Mouse (Mus musculus) heart, postnatal 0 days (tissue): ENCODE measurements around the gene Lalba.

Experiments
- CTCF ChIP-seq: IDR thresholded peaks from 2 replicates; pipeline ENCODE4 v1.5.1; 2016; ENCODE audit warnings: antibody characterized with exemption, control low read depth, low read depth
- EP300 ChIP-seq: IDR thresholded peaks from 2 replicates; pipeline ENCODE4 v1.6.1; 2016; ENCODE audit warnings: antibody characterized with exemption, low read depth

GRCm38 (mm10) chr15:98511386-98511928, 28.9 kb upstream of the Lalba start:
- TF ChIP-seq CTCF (no peak), EP300 (no peak)
